Mouse (Mus musculus): ENCODE measurements at regions not wholly inside any gene's neighbourhood (a gene's known extent, or its start where the extent isn't known, plus 50 kb on each side); places are given as distances from the start of the nearest gene placed in this dataset.
"Not testable (repeated sequence)": the region's sequence is repeated elsewhere in the genome, so short reads cannot be mapped to it uniquely, and the experiment has no call there.

DNA sequence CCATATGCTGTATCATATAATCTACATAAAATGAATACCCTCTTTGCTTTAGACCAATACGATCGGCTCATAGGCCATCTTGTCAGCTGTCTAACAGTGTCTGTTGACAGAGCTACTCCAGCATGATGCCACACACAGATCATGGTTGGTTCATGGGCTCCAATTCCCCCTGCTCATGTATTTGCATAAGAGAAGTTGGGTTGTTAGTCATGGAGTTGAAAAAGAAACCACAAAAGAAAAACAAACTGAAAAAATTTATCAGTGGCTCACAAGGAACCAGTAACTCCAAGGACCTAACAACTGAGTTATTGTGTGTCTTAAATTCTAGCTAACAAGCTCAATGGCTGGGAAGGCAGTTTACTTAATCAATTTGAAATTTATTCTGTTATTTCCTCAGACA is 176.1 kb upstream of the Arhgap18 start:
- DNase-seq (ENCODE audit: low read depth, low spot score): no peak

DNA sequence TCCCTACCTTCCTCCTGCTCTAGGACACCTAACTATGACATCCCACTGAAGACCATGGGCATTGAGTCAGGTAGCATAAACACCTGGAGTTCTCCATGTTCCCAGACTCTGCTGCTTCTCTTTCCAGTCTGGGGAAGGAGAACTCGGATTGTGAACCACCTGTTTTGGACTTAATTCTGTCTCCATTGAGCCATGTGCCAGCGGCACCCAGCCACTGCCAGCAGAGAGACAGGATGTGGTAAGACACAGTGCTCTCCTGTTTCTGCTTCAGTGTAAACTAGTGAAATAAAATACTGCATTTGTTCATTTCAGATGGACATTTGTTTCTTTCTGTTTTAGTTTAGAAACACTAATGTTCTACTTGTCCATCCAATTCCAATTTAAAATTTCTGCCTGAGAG is 168.1 kb upstream of the Arhgap18 start:
- DNase-seq (ENCODE audit: low read depth, low spot score): no peak

DNA sequence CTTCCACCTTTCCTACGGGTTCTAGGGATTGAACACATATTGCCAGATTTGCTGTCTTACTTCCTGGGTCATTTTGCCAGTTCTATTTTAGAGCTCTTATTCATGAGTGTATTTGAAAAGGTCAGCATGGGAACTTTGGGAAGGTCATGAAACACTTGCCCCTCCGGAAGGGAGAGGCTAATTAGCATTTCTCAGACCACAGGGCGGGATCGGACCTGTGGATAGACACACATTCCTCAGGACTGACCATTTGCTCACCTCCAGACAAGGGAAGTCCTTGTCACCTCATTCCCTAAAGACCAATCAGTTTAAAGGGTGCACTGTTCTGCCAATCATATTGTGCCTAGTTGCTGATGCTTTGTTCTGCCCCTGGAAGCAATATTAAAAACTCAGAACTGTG is 146.1 kb upstream of the Arhgap18 start:
- not testable (repeated sequence) for DNase-seq (ENCODE audit: low read depth, low spot score)

DNA sequence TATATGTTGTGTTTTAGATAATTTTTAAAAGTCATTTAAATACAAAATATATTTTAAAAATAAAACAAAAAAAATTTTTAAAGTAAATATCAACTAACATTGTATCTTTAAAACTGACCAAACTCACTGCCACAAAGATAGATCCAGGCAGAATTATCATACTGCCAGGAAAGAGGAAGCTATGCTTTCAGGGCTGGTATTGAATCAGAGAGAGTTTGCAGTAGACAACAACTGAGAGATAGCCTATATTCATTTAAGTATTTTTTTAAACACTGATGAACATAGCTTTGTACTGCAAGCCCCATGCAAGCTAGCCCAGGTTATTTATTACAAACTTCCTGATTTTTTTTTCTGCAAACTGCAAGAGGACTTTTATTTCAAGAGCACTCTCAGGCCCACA is 142.0 kb upstream of the Arhgap18 start:
- DNase-seq (ENCODE audit: low read depth, low spot score): no peak

DNA sequence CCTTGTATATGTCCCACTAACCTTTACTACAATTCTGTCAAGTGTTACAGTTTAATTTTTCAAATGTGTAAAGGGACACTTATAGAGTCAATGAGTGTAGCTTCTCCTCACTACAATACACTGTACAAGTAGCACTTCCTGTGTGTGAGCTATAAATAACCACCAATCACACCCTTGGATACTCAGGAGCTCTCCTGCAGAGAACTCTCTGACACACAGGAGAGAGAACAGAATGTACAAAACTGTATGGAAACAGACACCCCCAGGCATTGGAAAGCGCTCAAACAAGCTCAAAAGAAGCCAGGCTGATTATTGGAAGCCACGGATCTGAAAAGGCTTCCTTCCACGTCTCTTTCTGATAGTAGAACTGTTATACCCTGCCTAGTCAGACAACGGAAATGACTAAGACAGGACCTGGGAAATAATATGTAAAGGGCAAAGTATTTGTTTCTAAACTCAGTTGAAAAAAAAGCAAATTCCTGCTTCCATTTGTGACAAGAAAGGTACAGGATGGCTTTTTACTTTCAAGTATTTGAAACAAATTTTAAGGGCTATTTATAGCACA is 122.9 kb upstream of the Arhgap18 start:
- DNase-seq (ENCODE audit: low read depth, low spot score): peak; percentile 58

DNA sequence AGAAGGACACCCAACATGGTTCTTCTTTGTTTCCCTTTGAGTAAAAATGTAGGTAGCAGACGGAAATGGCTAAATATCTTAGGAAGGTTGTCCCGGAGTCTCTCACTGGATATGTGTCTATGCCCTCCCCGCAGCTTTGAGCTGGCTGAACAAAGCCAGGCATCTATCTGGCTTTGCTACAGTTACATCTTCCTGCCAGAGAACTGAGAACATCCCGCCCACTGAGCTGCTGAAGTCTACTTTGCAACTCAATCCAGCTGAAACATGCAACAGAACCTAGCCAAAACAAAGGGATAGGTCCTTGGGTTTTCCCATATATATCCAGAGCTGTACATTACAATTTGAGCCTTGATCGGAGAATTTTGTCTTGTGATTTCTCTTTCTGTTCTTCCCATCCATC is 121.0 kb upstream of the Arhgap18 start:
- peak; percentile 37 for DNase-seq (ENCODE audit: low read depth, low spot score)

DNA sequence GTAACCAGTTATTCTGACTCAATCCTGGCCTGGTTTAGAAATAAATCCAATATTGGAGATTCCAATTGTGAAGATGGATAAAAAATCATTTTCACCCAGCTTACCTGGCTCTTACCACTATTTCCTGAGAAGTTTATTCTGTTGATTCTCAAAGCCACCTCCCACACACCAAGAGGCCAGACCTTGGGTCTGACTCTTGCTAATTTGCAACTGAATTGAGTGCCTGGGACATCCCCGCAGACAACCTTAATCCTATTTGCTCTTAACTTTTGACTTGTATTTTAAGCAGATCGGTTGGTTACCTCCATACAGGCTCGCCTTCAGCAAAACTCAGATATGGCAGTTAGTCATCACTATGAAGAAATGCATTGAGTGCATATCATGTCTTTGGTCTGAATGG is 115.8 kb upstream of the Arhgap18 start:
- no peak for DNase-seq (ENCODE audit: low read depth, low spot score)

DNA sequence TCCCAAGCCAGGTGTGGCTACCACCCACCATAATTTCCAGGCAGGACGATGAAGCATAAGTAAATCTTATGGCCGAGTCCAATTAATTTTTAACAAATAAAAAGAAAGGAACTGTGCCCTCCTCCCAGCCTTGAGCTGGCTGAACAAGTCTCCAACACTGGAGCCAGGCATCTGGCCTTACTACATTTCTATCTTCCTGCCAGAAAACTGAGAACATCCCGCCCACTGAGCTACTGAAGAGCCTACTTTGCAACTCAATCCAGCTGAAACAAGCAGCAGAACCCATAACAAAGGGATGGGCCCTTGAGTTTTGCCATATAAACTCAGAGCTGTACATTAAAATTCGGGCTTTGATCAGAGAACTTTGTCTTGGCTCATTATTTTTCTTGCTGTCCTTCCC is 115.2 kb upstream of the Arhgap18 start:
- peak; percentile 49 for DNase-seq (ENCODE audit: low read depth, low spot score)

DNA sequence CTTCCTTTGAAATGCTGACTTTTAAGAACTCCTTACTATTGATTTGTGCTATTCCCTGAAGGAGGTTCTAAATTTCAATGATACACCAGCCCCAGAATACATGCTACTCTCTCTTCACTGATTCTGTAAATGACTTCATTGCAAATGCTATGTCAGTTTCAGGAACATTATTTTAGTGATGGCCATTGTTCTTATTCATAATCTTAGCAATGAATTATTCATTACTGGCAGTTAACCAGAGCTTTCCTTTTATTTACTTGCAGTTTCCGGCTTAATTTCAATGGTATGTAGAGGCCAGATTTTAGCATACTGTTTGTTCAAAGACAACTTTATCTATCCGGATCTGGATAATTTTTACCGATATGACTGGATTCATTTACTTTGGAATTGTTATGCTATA is 114.1 kb upstream of the Arhgap18 start:
- no peak for DNase-seq (ENCODE audit: low read depth, low spot score)

DNA sequence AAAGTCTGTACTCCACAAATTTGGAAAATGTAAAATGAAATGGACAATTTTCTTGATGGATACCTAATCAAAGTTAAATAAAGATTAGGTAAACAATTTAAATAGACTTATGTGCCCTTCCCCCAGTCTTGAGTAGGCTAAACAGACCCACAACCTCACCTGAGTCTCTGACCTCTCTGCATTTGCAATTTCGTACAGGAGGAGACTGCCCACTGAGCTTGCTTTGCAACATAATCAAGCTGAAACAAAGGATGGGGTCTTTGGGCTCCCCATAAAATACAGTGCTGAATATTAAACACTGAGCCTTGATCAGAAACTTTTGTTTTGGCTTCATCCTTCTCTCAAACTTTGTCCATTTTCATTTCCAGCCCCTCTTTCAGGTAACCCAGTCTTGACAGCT is 100.1 kb upstream of the Arhgap18 start:
- no peak for DNase-seq (ENCODE audit: low read depth, low spot score)

DNA sequence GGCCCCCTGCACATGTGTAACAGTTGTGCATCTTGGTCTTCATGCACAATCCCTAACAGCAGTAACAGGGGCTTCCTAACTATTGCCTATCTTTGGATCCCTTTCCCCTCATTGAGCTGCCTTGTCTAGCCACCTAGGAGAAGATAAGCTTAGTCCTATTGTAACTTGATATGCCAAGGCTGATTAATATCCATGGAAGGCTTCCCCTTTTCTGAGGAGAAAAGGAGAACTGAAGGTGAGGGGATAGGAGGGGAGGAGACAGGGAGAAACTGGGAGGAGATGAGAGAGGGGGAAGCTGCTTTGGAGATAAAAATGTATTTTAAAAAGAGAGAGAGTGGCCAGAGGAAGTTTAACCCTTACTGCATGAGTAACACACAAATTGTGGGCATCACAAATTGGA is 89.0 kb upstream of the Arhgap18 start:
- DNase-seq (ENCODE audit: low read depth, low spot score): no peak

DNA sequence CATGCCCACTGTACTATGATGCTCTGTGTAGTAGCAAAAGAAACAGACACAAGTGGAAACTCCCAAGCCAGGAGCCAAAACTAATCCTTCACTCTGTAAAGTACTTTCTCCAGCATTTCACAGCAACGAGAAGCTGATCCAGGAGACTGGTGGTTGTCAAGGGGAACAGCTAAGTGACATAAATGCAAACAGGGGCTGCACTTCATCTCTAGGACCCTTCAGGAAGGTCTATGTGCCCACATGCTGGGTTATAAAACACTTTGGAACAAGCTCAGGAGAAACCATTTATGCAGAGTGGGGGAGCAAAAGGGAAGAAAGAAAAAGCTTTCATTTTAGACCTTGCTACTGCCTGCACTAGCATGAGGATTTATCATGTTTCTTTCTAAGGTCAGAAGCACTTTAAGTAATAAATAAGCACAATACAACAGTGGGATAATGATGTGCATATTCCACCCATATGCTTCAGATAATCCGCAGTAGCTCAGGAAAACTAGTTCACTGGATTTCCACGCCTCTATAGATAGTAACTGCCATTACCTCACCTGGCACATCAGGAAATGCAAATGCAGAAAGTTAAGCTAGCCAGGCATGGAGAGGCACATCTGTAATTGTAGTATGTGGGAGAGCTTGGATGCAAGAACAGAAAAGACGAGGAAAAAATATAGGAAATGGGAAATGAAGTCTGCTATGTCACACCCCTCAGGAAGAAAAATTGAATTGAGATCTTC is 73.6 kb upstream of the Arhgap18 start:
- no peak for DNase-seq (ENCODE audit: low read depth, low spot score)

DNA sequence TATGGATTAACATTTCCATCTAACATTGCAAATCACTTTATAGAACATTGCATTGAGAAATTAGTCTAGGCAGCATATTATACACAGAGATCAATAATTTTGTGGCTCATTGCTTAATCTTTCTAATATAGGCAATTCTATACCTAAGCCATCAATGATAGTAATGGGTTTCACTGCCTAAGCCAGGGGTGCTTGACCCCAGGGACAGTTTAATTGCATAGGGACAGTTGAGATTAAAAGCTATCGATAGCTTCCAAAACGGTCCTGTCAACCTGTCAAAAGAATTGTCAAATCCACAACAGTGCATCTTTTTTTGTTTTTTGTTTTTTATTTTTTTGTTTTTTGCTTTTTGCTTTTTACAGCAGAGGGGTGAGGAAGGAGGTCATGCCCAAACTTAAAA is 58.5 kb upstream of the Arhgap18 start:
- DNase-seq (ENCODE audit: low read depth, low spot score): no peak

DNA sequence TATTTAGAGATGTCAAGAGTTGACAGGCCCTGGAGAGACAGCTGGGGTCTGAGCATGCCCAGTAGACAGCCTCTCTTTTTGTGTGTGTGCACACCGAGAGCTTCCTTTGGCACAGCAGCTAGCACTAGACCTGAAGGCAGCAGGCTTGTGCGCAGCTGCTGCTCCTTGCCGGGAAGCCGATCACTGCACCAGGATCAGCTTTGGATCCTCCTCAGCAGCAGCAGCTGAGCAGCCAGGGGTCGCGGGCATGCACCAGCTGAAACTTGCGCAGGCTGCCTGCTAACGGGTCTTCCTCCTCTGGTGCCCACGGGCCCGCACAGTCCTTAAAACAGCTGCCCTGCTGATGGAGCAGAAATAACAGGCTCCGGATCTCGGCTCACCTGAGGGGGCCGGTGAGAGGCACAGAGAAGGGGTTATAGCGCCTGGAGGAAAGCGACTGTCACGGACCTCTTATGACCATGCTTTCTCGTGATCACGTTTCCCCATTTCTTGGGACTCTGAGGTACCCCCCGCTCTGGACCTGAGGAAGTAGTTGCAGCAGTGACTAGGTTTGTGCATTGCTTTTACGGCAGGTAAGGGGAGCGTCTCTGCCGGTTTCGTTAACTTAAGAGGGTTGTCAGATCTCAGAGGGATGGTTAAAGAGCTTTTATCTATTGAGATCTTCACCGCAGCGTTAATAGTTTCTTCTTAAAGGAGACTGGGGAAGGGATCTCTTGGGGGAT is 57.8 kb upstream of the Arhgap18 start:
- DNase-seq (ENCODE audit: low read depth, low spot score): peak; percentile 87

Data from brain, adult 2 months (tissue).